Comparison of ENCODE assay signal across 17 mouse cellular contexts in genomic region chr15:96096438-96096837, GRCm38 (mm10).
DNase-seq lines count a peak whose midpoint lies in the region; ATAC-seq and TF ChIP-seq lines count a peak whose summit lies in the region.
"Had no signal": no experiment of that assay in that cellular context is flagged by ENCODE, and none has a peak within 500 bp of the region (broad histone marks: within the 10 kb centered on the region; RNA-seq: fewer than 3 reads in every experiment).

No protein-coding gene starts in this region.

- peak; percentile 30 for TF ChIP-seq CTCF in heart, adult 2 months (IDR thresholded peaks at IDR 0.05)
- peak in 1 of 2 experiments; percentile 34; a peak in 1 of 4 replicates for TF ChIP-seq CTCF in CH12.LX (conservative IDR thresholded peaks at IDR 0.05 in 1 of 2, IDR thresholded peaks at IDR 0.05 in 1 of 2; ENCODE audit: low read depth in 2 of 2, low read length in 2 of 2)

- no peak overlapping the region for H3K4me2 ChIP-seq in midbrain, embryonic 11.5 days
- H3K4me2 ChIP-seq in midbrain, embryonic 15.5 days: no peak overlapping the region
- no peak overlapping the region for H3K4me2 ChIP-seq in CH12.LX (ENCODE audit: insufficient read depth, low read depth, poor library complexity, severe bottlenecking)
- H3K4me2 ChIP-seq: embryonic facial prominence, embryonic 13.5 days; hindbrain, embryonic 14.5 days; liver, embryonic 15.5 days had no signal

- intact Hi-C loops in heart, adult 2 months (cut with DNase I): no loop called here
- intact Hi-C loops in heart, postnatal 14 days (cut with DNase I): no loop called here

- 92% methylated on average over 3 of the region's 3 CpGs for WGBS in heart, adult 2 months
- 94% methylated on average over 3 of the region's 3 CpGs for WGBS in midbrain, embryonic 11.5 days
- WGBS in midbrain, embryonic 15.5 days: 88% methylated on average over 3 of the region's 3 CpGs

- ATAC-seq in midbrain, embryonic 11.5 days (ENCODE audit: low FRiP score): no peak
- ATAC-seq in midbrain, embryonic 15.5 days (replicated peaks): no peak
- 0 out of 2 replicates have a peak, but pooled peaks have one; percentile 5 for ATAC-seq in granulocyte monocyte progenitor cell, adult 5-6 weeks (replicated peaks; ENCODE audit: poor library complexity, severe bottlenecking)
- ATAC-seq: midbrain, embryonic 16.5 days had no signal

- TF ChIP-seq POLR2A in heart, adult 2 months (IDR thresholded peaks at IDR 0.05; ENCODE audit: insufficient read depth, low read depth, low read length): no peak
- TF ChIP-seq POLR2A in CH12.LX (IDR thresholded peaks at IDR 0.05; ENCODE audit: low read depth, low read length): no peak

- H3K9ac ChIP-seq in heart, adult 2 months (ENCODE audit: low read depth, low read length): no peak overlapping the region
- no peak overlapping the region for H3K9ac ChIP-seq in midbrain, embryonic 11.5 days (ENCODE audit: low read length)
- H3K9ac ChIP-seq in midbrain, embryonic 15.5 days: no peak overlapping the region
- no peak overlapping the region for H3K9ac ChIP-seq in CH12.LX (ENCODE audit: insufficient read depth, low read depth)
- H3K9ac ChIP-seq: embryonic facial prominence, embryonic 13.5 days; hindbrain, embryonic 14.5 days; liver, embryonic 15.5 days had no signal

- peaks cover 2% of the 10 kb centered on the region for H3K4me1 ChIP-seq in heart, adult 2 months (ENCODE audit: control insufficient read depth, insufficient read depth, low read length)
- no peaks in the 10 kb centered on the region for H3K4me1 ChIP-seq in midbrain, embryonic 11.5 days (ENCODE audit: control insufficient read depth, insufficient read depth, low read length)
- no peaks in the 10 kb centered on the region for H3K4me1 ChIP-seq in midbrain, embryonic 15.5 days
- H3K4me1 ChIP-seq in CH12.LX (ENCODE audit: control insufficient read depth in 1 of 2, insufficient read depth in 2 of 2): peaks cover 0 to 30% of the 10 kb centered on the region in 2 experiments; a peak in 2 of 4 replicates
- H3K4me1 ChIP-seq: embryonic facial prominence, embryonic 13.5 days; liver, embryonic 15.5 days had no signal

- no peaks in the 10 kb centered on the region for H3K9me3 ChIP-seq in midbrain, embryonic 11.5 days (ENCODE audit: control insufficient read depth, low read length)
- H3K9me3 ChIP-seq in midbrain, embryonic 15.5 days: no peaks in the 10 kb centered on the region
- H3K9me3 ChIP-seq in CH12.LX (replicated peaks; ENCODE audit: low read length): no peaks in the 10 kb centered on the region
- H3K9me3 ChIP-seq: embryonic facial prominence, embryonic 13.5 days; liver, embryonic 15.5 days had no signal

- no peaks in the 10 kb centered on the region for H3K79me2 ChIP-seq in heart, adult 2 months (replicated peaks; ENCODE audit: control insufficient read depth, insufficient read depth, low read length)
- H3K79me2 ChIP-seq in CH12.LX (replicated peaks; ENCODE audit: control insufficient read depth, extremely low read depth, insufficient read depth, poor library complexity, severe bottlenecking): no peaks in the 10 kb centered on the region

- H3K4me3 ChIP-seq in heart, adult 2 months: no peak overlapping the region
- H3K4me3 ChIP-seq in midbrain, embryonic 11.5 days (ENCODE audit: low read depth, low read length): no peak overlapping the region
- no peak overlapping the region for H3K4me3 ChIP-seq in midbrain, embryonic 15.5 days
- H3K4me3 ChIP-seq in CH12.LX (replicated peaks in 1 of 3; ENCODE audit: low read depth in 2 of 3, low read length in 2 of 3, poor library complexity in 1 of 3): no peak overlapping the region
- H3K4me3 ChIP-seq: embryonic facial prominence, embryonic 13.5 days; liver, embryonic 15.5 days had no signal

- TF ChIP-seq RAD21 in CH12.LX (IDR thresholded peaks at IDR 0.05; ENCODE audit: low read depth, low read length): peak; percentile 26

- no peaks in the 10 kb centered on the region; the same call in 1 of the 2 replicates for H3K36me3 ChIP-seq in heart, adult 2 months (ENCODE audit: control insufficient read depth, insufficient read depth, low read length)
- H3K36me3 ChIP-seq in midbrain, embryonic 11.5 days (ENCODE audit: control insufficient read depth, insufficient read depth, low read length): no peaks in the 10 kb centered on the region
- H3K36me3 ChIP-seq in midbrain, embryonic 15.5 days (replicated peaks): no peaks in the 10 kb centered on the region
- no peaks in the 10 kb centered on the region for H3K36me3 ChIP-seq in CH12.LX (replicated peaks in 1 of 2; ENCODE audit: control insufficient read depth in 1 of 2, insufficient read depth in 1 of 2, low read length in 1 of 2)
- H3K36me3 ChIP-seq: embryonic facial prominence, embryonic 13.5 days; liver, embryonic 15.5 days had no signal

- H3K27ac ChIP-seq in heart, adult 2 months: no peak overlapping the region
- no peak overlapping the region for H3K27ac ChIP-seq in midbrain, embryonic 11.5 days (ENCODE audit: low read depth, low read length)
- H3K27ac ChIP-seq in midbrain, embryonic 15.5 days: no peak overlapping the region
- no peak overlapping the region for H3K27ac ChIP-seq in CH12.LX (ENCODE audit: insufficient read depth, low read depth)
- H3K27ac ChIP-seq: embryonic facial prominence, embryonic 13.5 days; hindbrain, embryonic 14.5 days; liver, embryonic 15.5 days; macrophage had no signal

- H3K27me3 ChIP-seq in heart, adult 2 months (ENCODE audit: control insufficient read depth, insufficient read depth, low read length): no peaks in the 10 kb centered on the region
- H3K27me3 ChIP-seq in midbrain, embryonic 11.5 days (ENCODE audit: control insufficient read depth, insufficient read depth, low read length): no peaks in the 10 kb centered on the region
- H3K27me3 ChIP-seq in midbrain, embryonic 15.5 days (replicated peaks): no peaks in the 10 kb centered on the region
- H3K27me3 ChIP-seq in CH12.LX (replicated peaks): no peaks in the 10 kb centered on the region
- H3K27me3 ChIP-seq: embryonic facial prominence, embryonic 13.5 days; liver, embryonic 15.5 days; Patski had no signal

- no peak for DNase-seq in heart, adult 2 months
- DNase-seq in heart, postnatal 14 days: no peak
- DNase-seq in midbrain, embryonic 11.5 days (ENCODE audit: low spot score, missing footprints): peak; percentile 44
- no peak for DNase-seq in CH12.LX (ENCODE audit: extremely low read depth)
- no peak for DNase-seq in cerebellum, adult 11-12 months
- DNase-seq: cerebellum, adult 11 months; kidney, adult 18-20 months; kidney, postnatal 36 days; right cerebral cortex, postnatal 25 days had no signal

- dilution Hi-C loops in CH12.LX (cut with MboI; ENCODE audit: extremely low pct_ligation_motif_present, extremely low pct_unique_long_range_greater_than_20kb, low sequenced_read_pairs): no loop called here

- in situ Hi-C loops in CH12.LX (cut with MboI; ENCODE audit: low pct_ligation_motif_present, low pct_unique_long_range_greater_than_20kb, low sequenced_read_pairs): no loop called here

- no peak for TF ChIP-seq EP300 in heart, adult 2 months (IDR thresholded peaks at IDR 0.05; ENCODE audit: insufficient read depth, low read depth, low read length)
- no peak for TF ChIP-seq EP300 in CH12.LX (IDR thresholded peaks at IDR 0.05; ENCODE audit: low read length)

TF ChIP-seq in CH12.LX, 34 proteins besides CTCF, POLR2A, EP300 and RAD21:
- TF ChIP-seq USF1 (IDR thresholded peaks at IDR 0.05; ENCODE audit: low read depth, low read length) (no peak), SMC3 (IDR thresholded peaks at IDR 0.05; ENCODE audit: low read depth, low read length) (peak; percentile 22)
